Mouse (Mus musculus) testis, adult 2 months (tissue): ENCODE measurements around the gene Cyp20a1.
A peak's percentile ranks its signal among the peaks of the same experiment; 100 is the strongest.

ENCODE experiments used
- CTCF ChIP-seq: fragments of 200-500 bp; IDR thresholded peaks from 2 replicates; pipeline ENCODE4 v1.5.1; 2012; ENCODE audit warnings: low read depth, mild to moderate bottlenecking, inconsistent platforms, low read length, moderate library complexity; ENCODE audit not compliant: control insufficient read depth, insufficient read depth, insufficient replicate concordance
- POLR2A ChIP-seq: fragments of 200-500 bp; IDR thresholded peaks from 2 replicates; pipeline ENCODE4 v1.6.1; 2012; ENCODE audit warnings: low read depth, mild to moderate bottlenecking, inconsistent platforms, low read length, moderate library complexity; ENCODE audit not compliant: control insufficient read depth

DNA sequence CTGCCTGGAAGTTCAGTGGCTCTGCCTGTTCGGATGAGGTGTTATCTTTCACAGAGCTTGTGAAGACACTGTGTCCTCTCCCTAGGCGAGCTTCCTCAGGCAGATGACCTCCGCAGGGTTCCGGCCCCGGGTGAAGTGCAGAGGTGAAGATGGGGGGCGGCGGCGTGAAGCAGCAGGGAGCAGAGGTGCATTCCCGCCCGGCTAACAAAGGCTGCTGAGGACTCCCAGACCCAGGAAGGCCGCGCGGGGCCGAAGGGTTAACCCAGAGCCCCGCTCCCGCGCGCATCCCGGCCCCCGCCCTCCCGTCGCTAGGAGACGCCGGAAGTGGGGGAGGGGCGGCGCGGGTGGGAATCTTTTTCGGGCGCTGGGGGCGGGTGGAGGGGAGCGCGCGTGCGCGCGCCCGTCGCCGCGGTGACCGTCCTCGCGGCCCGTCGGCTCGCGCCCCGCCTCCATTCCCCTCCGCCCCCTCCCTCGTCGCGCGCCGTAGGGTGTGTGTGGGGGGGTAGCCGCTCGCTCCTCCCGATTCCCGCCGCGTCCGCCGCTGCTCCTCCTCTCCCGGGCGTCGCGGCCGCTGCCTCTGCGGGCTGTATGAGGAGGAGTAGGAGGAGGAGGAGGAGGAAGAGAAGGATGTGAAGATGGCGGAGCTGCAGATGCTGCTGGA lies 66.2 kb downstream of the Cyp20a1 start, which contains the start of gene Abi2:
- TF ChIP-seq CTCF (no peak), POLR2A (peak; percentile 40)
